Mouse (Mus musculus): ENCODE measurements around the gene Amelx.

Amelx gene

DNA sequence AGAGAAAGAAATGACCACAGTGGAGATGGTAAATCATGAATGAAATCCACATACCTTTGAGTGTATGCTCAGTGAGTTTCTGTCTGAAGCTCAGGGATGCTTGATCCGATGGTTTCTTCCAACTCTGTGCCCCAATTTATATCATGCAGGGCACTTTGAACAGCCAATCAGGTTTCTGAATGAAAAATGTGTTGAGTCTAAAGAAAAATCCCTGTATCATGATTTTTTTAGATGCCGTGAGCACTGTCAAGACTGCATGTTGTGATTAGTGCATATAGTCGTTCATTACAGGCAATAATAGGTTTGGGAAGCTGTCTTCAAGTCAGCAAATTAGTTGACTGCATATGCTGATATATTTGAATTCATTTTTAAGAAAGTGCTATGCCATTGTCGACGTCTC lies at the start of gene Amelx:
Gene Amelx (minus strand): TSS at position 101 of the 400 bp plus-strand sequence.
- no peak for DNase-seq

DNA sequence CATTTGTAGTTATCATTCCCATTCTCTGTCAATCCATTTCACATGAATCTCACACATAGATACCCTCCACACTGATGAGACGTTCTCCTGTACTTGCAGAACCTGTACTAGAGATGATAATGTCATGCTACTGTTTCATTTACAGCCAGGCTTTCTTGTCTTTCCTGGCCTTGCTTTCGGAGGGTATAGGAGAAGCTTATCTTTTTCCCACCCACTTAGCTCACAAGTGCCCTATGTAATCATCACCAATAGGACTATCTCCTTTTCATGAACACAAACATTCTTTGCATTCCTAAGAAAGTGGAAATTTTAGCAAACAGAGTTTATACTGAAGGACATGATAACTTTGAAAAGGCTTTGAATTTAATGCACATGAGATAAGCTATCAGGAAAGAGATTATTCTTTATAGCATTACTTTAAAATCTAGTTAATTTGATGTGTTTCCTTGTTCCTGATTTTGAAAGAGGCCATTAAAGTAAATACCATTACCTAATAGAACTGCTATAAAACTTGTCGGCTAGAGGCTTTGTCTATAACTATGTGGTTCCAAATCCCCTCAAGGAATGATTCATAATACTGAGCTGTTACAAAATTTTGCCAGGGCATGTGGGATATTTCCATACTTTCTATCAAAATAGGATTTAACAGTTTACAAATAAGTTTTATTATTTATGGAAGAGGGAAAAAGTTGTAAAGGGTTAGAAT lies 35.5 kb upstream of the Amelx start:
- no peak for DNase-seq

GRCm38 (mm10) chrX:169220064-169220463 lies 33.1 kb upstream of the Amelx start:
- DNase-seq, result no peak

DNA sequence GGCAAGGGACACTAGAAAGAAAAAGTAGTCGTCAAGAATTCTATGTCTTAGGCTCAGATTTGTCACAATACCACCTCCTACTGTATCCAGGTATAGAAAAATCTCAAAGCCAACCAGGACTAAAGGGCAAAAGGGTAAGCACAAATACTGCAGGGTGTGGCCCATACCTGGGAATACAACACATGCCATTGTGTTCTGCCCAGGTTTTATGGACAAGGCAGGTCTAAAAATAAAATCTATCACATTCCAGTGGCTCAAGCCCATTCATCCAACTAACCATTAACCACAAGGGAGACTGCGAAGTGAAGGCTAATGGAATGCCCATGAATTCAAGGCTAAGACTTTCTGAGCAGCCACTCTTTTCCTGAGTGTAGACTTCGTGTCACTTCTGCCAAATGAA lies 23.0 kb upstream of the Amelx start:
- DNase-seq, result no peak

DNA sequence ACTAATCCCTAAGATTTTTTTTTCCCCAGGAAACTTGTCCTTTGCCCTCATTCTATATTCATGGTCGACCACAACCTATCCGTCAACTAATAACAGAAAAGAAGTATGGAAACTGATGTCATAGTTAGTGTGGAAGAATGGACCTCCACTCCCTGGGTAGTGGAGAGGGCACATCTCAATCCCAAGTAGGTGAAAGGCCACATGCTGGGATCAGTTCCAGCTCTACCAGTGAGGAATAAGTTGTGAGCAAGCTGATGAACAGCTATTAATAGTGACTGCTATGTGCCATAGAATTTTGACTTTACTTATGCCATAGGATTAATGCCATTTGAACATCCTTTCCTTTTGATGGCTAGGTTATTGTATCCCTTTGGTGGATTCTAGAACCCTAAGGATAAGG lies 8.4 kb downstream of the Amelx start:
- no peak for DNase-seq

- no peak for DNase-seq
Measured at GRCm38 (mm10) chrX:169173796-169174195, 13.2 kb downstream of the Amelx start.

DNA sequence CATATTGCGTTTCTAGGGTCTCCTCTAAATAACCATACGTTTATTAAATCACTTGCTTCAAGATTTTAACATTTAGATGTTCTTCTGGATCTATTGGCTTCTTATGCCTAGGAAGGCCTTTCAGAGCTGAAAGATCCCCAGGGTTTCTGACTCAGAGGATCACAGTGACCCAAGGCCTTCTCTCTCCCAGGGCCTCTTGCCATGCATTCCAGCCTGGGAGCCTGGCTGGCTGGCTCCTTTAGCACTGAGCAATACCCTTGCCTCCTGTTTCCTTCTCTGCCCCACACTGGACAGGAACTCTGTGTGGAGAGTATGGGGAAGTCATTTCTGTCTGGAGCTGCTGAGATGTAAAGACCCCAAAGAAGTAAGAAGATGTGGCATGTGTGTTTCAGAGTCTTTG lies 16.0 kb downstream of the Amelx start:
- no peak for DNase-seq

GRCm38 (mm10) chrX:169158385-169158784 lies 28.6 kb downstream of the Amelx start:
- DNase-seq, result no peak

- no peak for DNase-seq
Measured at GRCm38 (mm10) chrX:169153805-169154204, 33.2 kb downstream of the Amelx start.

GRCm38 (mm10) chrX:169140467-169140866 lies 46.5 kb downstream of the Amelx start:
- no peak for DNase-seq

- DNase-seq, result no peak
Measured at GRCm38 (mm10) chrX:169139758-169140157, 47.2 kb downstream of the Amelx start.
